Mouse (Mus musculus): Measurements from ENCODE around the gene Fras1.

DNA sequence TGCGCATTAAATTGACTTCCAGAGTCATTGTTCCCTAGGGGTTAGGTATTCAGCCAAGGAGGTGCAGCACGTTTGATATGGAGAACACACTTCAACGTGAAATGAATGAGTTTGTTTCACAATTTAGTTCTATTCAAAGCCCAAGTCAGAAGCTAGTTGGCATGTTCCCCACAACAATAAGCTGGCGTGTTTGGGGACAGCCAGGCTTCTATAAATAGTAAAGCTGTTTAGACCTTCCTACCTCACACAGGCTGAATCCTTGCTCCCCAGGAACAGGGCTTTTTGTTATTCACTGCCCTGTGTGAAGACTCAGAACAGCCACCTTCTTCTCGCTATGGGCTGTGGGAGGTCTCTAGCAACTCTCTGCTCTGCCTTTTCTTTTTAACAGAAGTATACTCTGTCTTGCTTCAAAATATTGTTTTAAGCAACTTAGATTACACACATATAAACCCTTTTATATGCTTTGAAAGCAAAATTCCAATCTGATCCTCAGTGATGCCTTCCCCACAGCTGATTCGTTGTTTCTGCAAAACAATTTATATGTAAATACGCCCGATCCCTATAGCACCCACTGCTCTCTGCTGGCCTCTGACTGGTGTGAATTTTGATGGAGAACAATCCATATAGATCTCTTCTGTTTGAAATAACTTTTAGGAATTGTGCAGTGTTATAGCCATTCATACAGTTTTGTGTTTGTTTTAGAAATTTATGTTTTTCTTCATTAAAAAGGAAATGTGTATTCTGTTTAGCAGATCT, 184.5 kb downstream of the Fras1 start:
- no peak for TF ChIP-seq GATA1 (IDR thresholded peaks at IDR 0.05; ENCODE audit: low read length)
- TF ChIP-seq TAL1 (IDR thresholded peaks at IDR 0.05; ENCODE audit: low read length): no peak

Data from erythroblast, embryonic 14.5 days (primary cell).